Mouse (Mus musculus): ENCODE data around the gene Arl15.

Arl15 gene

GRCm38 (mm10) chr13:114142826-114143225 lies 348.5 kb downstream of the Arl15 start:
- peak; percentile 17 for DNase-seq (ENCODE audit: low read depth, low spot score)

- no peak for DNase-seq (ENCODE audit: low read depth, low spot score)
Observed at GRCm38 (mm10) chr13:114143247-114143646, 348.9 kb downstream of the Arl15 start.

GRCm38 (mm10) chr13:114144052-114145046 lies 350.0 kb downstream of the Arl15 start:
- DNase-seq (ENCODE audit: low read depth, low spot score) = no peak

GRCm38 (mm10) chr13:114145249-114145648 lies 350.9 kb downstream of the Arl15 start:
- DNase-seq (ENCODE audit: low read depth, low spot score) = no peak

GRCm38 (mm10) chr13:114150856-114151697 lies 356.8 kb downstream of the Arl15 start:
- no peak for DNase-seq (ENCODE audit: low read depth, low spot score)

- no peak for DNase-seq (ENCODE audit: low read depth, low spot score)
Observed at GRCm38 (mm10) chr13:114151698-114152069, 357.4 kb downstream of the Arl15 start.

GRCm38 (mm10) chr13:114156689-114157088 lies 362.4 kb downstream of the Arl15 start:
- DNase-seq (ENCODE audit: low read depth, low spot score) = no peak

GRCm38 (mm10) chr13:114158111-114158730 lies 363.9 kb downstream of the Arl15 start:
- DNase-seq (ENCODE audit: low read depth, low spot score) = peak; percentile 97

GRCm38 (mm10) chr13:114159634-114160391 lies 365.5 kb downstream of the Arl15 start:
- DNase-seq (ENCODE audit: low read depth, low spot score) = peak; percentile 7

- DNase-seq (ENCODE audit: low read depth, low spot score) = no peak
Observed at GRCm38 (mm10) chr13:114162753-114163152, 368.4 kb downstream of the Arl15 start.

GRCm38 (mm10) chr13:114165616-114166015 lies 371.3 kb downstream of the Arl15 start:
- DNase-seq (ENCODE audit: low read depth, low spot score) = no peak

- no peak for DNase-seq (ENCODE audit: low read depth, low spot score)
Observed at GRCm38 (mm10) chr13:114166439-114167183, 372.3 kb downstream of the Arl15 start.

- no peak for DNase-seq (ENCODE audit: low read depth, low spot score)
Observed at GRCm38 (mm10) chr13:114170061-114170460, 375.8 kb downstream of the Arl15 start.

- DNase-seq (ENCODE audit: low read depth, low spot score) = no peak
Observed at GRCm38 (mm10) chr13:114171465-114171864, 377.2 kb downstream of the Arl15 start.

- no peak for DNase-seq (ENCODE audit: low read depth, low spot score)
Observed at GRCm38 (mm10) chr13:114188107-114188506, 393.8 kb downstream of the Arl15 start.

- no peak for DNase-seq (ENCODE audit: low read depth, low spot score)
Observed at GRCm38 (mm10) chr13:114188801-114189200, 394.5 kb downstream of the Arl15 start.

- no peak for DNase-seq (ENCODE audit: low read depth, low spot score)
Observed at GRCm38 (mm10) chr13:114189441-114189840, 395.1 kb downstream of the Arl15 start.

GRCm38 (mm10) chr13:114190898-114191297 lies 396.6 kb downstream of the Arl15 start:
- DNase-seq (ENCODE audit: low read depth, low spot score) = no peak

- DNase-seq (ENCODE audit: low read depth, low spot score) = no peak
Observed at GRCm38 (mm10) chr13:114198252-114198799, 404.0 kb downstream of the Arl15 start.

- no peak for DNase-seq (ENCODE audit: low read depth, low spot score)
Observed at GRCm38 (mm10) chr13:114199746-114200145, 405.4 kb downstream of the Arl15 start.
